Mouse (Mus musculus) liver, adult 2 months (tissue): ENCODE results near the gene Npdc1. TPM values are rescaled to one million over a fixed set of nuclear protein-coding genes. Genes with fewer than 3 reads are reported as not detected.
"Not testable (repeated sequence)": the region's sequence is repeated elsewhere in the genome, so short reads cannot be mapped to it uniquely, and the experiment has no call there.

ENCODE experiments used
- DNase-seq: peaks from one replicate; pipeline ENCODE4 v3.0.0-alpha.2; 2011; ENCODE audit warnings: low read depth, low spot score; ENCODE audit errors: extremely low read depth
- H3K27ac ChIP-seq: fragments of 200-500 bp; replicated peaks from 2 replicates; pipeline ENCODE4 v1.5.1; 2012; ENCODE audit warnings: low read depth, mild to moderate bottlenecking, control low read depth, inconsistent platforms, low read length; ENCODE audit not compliant: insufficient read depth
- H3K27me3 ChIP-seq: fragments of 200-500 bp; 2 replicates; pipeline ENCODE4 v1.6.1; 2012; ENCODE audit warnings: mild to moderate bottlenecking, moderate library complexity, low read length, inconsistent platforms; ENCODE audit not compliant: control insufficient read depth, insufficient read depth
- H3K36me3 ChIP-seq: fragments of 200-500 bp; 2 replicates; pipeline ENCODE4 v1.6.1; 2012; ENCODE audit warnings: low read length, inconsistent platforms; ENCODE audit not compliant: control insufficient read depth, insufficient read depth
- H3K4me1 ChIP-seq: fragments of 200-500 bp; 2 replicates; pipeline ENCODE4 v1.6.1; 2011; ENCODE audit warnings: low read length; ENCODE audit not compliant: control insufficient read depth, insufficient read depth
- H3K4me3 ChIP-seq: fragments of 200-500 bp; 2 replicates; pipeline ENCODE4 v1.5.1; 2011; ENCODE audit warnings: low read depth, mild to moderate bottlenecking, control low read depth, low read length, moderate library complexity; ENCODE audit not compliant: insufficient read depth
- H3K79me2 ChIP-seq: fragments of 200-500 bp; 2 replicates; pipeline ENCODE4 v1.6.1; 2012; ENCODE audit warnings: inconsistent platforms, mild to moderate bottlenecking, low read length, moderate library complexity; ENCODE audit not compliant: control insufficient read depth, insufficient read depth
- H3K9ac ChIP-seq: fragments of 200-500 bp; 2 replicates; pipeline ENCODE4 v1.6.1; 2012; ENCODE audit warnings: low read depth, mild to moderate bottlenecking, control low read depth, inconsistent platforms, low read length
- CTCF ChIP-seq: fragments of 200-500 bp; IDR thresholded peaks from 2 replicates; pipeline ENCODE4 v1.5.1; 2011; ENCODE audit warnings: low read depth, low read length, control low read depth
- POLR2A ChIP-seq: fragments of 200-500 bp; IDR thresholded peaks from 2 replicates; pipeline ENCODE4 v1.6.1; 2011; ENCODE audit warnings: low read length, control low read depth; ENCODE audit not compliant: insufficient read depth; ENCODE audit errors: extremely low read depth
- WGBS: fragments of 180-500 bp; shearing (Covaris S2); methylation state at CpG from one replicate; pipeline ENCODE4 v1.1.7; 2018; 5-methylcytosine and 5-hydroxymethylcytosine counted together
- polyA plus RNA-seq: library from polyadenylated mRNA; depleted of rRNA; stranded (reverse); fragments of >200 nt; gene quantifications from 2 replicates; pipeline ENCODE4 v1.2.3, GENCODE M21; 2012
- total RNA-seq: library from RNA; depleted of rRNA; stranded (reverse); fragments of >200 nt; gene quantifications from 2 replicates; pipeline ENCODE4 v1.2.3, GENCODE M21; 2014

Gene Npdc1
- total and polyA plus RNA-seq, 2 experiments = 1.7 to 8.9 TPM

DNA sequence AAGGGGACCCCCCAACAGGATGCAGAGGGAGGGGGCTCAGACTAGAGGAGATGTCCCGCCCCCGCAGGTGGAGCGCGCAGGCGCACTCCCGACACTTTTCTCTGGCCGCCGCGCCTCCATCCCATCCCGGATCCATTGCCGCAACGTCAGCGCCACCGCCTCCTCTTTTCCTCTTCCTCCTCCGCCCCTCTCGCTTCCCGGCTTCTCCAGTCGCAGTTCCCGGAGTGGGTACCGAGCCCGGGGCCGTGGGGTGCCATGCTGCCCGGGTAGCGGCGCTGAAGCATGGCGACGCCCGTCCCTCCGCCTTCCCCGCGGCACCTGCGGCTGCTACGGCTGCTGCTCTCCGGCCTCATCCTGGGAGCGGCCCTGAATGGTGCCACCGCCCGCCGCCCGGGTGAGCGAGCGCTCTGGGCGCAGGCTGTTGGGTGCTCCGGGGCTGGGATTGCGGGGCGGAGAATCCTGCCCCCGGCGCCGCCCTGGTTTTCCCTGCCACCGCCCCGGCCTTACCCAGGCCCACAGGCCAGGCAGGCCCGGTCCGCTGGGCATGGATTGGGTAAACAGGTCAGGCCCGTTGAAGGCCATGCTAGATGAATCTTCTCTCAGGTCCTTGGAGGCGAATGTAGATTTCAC is 3.9 kb downstream of the Npdc1 start:
- no peaks in the 10 kb centered on the region for H3K4me1 ChIP-seq
- no peaks in the 10 kb centered on the region for H3K36me3 ChIP-seq
- no peaks in the 10 kb centered on the region for H3K79me2 ChIP-seq
- H3K9ac ChIP-seq = peak overlapping the region; percentile 78
- TF ChIP-seq POLR2A (0 out of 2 replicates have a peak, but pooled peaks have one; percentile 12), CTCF (no peak)
- no peak overlapping the region for H3K27ac ChIP-seq
- peaks cover 6% of the 10 kb centered on the region for H3K27me3 ChIP-seq
- peak overlapping the region; percentile 74 for H3K4me3 ChIP-seq
- DNase-seq = no peak
- 4% methylated on average over 52 of the region's 54 CpGs for whole genome bisulfite sequencing

DNA sequence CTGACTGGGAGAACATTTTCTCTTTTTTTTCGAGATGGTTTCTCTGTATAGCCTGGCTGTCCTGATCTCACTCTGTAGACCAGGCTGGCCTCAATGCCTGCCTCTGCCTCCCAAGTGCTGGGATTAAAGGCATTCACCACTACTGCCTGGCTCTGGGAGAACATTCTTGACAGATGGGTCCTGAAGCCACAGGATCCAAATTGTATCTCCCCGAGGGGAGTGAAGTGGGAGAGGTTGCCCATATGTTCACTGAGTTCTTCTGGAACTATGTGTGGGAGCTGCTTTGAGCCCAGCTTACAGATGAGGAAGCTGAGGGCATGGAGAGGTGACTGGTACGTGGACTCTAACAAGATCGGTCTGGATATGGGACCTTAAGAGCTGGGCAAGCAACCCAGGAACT is 4.8 kb downstream of the Npdc1 start:
- Histone ChIP-seq H3K79me2 (no peaks in the 10 kb centered on the region), H3K4me1 (no peaks in the 10 kb centered on the region), H3K4me3 (no peak overlapping the region), H3K27me3 (peaks cover 6% of the 10 kb centered on the region), H3K36me3 (no peaks in the 10 kb centered on the region), H3K9ac (no peak overlapping the region), H3K27ac (no peak overlapping the region)
- no peak for TF ChIP-seq POLR2A
- no peak for TF ChIP-seq CTCF
- DNase-seq = no peak
- WGBS = 82% methylated on average over 4 of the region's 4 CpGs

DNA sequence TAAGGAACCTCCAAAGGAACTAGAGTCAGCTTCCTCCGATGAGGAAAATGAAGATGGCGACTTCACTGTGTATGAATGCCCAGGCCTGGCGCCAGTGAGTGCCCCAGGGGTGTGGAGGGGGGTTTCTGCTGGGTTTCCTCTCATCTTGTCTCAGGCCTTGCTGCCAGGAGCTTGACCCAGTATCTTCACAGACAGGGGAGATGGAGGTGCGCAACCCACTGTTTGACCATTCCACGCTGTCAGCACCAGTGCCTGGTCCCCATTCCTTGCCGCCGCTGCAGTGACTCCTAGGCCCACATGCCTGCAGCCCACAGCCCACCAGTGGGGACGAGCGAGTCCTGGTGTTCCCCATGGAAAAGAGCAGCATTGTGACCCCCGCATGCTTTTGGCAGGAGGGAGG is 9.8 kb downstream of the Npdc1 start:
- WGBS = 89% methylated on average over 10 of the region's 10 CpGs
- Histone ChIP-seq H3K27me3 (no peaks in the 10 kb centered on the region), H3K4me3 (no peak overlapping the region), H3K4me1 (no peaks in the 10 kb centered on the region), H3K9ac (no peak overlapping the region), H3K36me3 (no peaks in the 10 kb centered on the region), H3K79me2 (no peaks in the 10 kb centered on the region), H3K27ac (no peak overlapping the region)
- DNase-seq = no peak
- no peak for TF ChIP-seq CTCF
- TF ChIP-seq POLR2A = no peak

DNA sequence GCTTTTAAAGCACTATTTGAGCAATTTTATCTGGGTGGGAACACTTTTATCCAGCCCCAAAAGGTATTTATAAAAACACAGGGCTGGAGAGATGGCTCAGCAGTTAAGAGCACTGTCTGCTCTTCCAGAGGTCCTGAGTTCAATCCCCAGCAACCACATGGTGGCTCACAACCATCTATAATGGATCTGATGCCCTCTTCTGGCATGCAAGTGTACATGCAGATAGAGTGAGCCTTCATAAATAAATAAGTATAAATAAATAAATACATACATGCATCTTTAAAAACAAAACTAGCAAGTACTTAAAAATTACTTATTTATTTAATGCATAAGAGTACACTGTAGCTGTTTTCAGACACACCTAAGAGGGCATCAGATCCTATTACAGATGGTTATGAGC is 14.3 kb downstream of the Npdc1 start:
- not testable (repeated sequence) for H3K27ac ChIP-seq, H3K36me3 ChIP-seq, H3K9ac ChIP-seq, H3K79me2 ChIP-seq, H3K4me3 ChIP-seq, H3K4me1 ChIP-seq, DNase-seq, H3K27me3 ChIP-seq

DNA sequence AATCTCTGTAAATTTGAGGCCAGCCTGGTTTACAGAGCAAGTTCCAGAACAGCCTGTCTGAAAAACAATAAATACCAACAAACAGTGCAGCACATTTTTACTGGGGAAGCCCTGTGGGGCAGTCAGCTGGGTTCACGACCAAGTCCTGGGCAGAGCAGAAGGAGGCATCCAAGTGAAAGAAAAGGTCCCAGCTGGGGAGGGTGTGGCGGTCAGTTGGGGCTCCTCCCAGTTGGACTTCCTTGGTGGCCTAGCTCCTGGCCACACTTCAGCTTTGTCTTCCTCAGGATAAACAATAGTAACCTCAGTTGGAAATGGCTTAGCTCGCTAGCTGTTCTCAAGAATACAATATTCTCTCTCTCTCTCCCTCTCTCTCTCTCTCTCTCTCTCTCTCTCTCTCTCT is 18.3 kb downstream of the Npdc1 start:
- H3K79me2 ChIP-seq = no peaks in the 10 kb centered on the region
- WGBS = 56% methylated on average over 3 of the region's 3 CpGs
- H3K27me3 ChIP-seq = no peaks in the 10 kb centered on the region
- no peak overlapping the region for H3K27ac ChIP-seq
- H3K36me3 ChIP-seq = no peaks in the 10 kb centered on the region
- DNase-seq = no peak
- H3K9ac ChIP-seq = no peak overlapping the region
- H3K4me1 ChIP-seq = no peaks in the 10 kb centered on the region
- no peak for TF ChIP-seq CTCF
- TF ChIP-seq POLR2A = no peak
- no peak overlapping the region for H3K4me3 ChIP-seq

DNA sequence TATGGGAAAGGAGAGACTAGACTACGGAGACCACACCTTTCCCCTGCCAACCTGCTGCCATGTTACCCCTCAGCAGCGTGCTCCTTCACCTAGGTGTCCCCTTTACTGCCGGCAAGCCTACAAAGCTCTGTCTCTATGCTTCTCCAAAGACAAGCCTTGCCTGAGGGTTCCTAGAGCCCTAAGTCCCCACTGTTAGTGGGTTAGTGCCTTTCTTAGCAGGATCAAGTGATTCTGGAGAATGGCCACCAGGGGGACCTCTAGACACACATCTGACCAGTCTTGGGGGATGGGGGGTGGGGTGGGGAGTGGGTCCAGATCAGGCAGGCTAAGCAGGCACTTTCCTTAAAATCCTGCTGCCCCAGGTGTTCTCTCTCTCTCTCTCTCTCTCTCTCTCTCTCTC is 22.7 kb downstream of the Npdc1 start:
- H3K36me3 ChIP-seq = no peaks in the 10 kb centered on the region
- 27% methylated on average over 3 of the region's 3 CpGs for WGBS
- H3K27me3 ChIP-seq = no peaks in the 10 kb centered on the region
- no peak overlapping the region for H3K9ac ChIP-seq
- TF ChIP-seq CTCF = peak; percentile 71
- no peak for TF ChIP-seq POLR2A
- peak; percentile 49 for DNase-seq
- H3K27ac ChIP-seq = no peak overlapping the region
- H3K4me3 ChIP-seq = no peak overlapping the region
- H3K79me2 ChIP-seq = no peaks in the 10 kb centered on the region
- H3K4me1 ChIP-seq = no peaks in the 10 kb centered on the region
